Mouse (Mus musculus) liver, embryonic 15.5 days (tissue): ENCODE results near the gene Irf3. TPM values are rescaled to one million over a fixed set of nuclear protein-coding genes. Genes with fewer than 3 reads are reported as not detected.

ENCODE experiments used
- ATAC-seq: fragments of 200-750 bp; cut with Nextera tagmentation; 2 replicates; pipeline ENCODE4 v1.8.0; 2017; ENCODE audit warnings: moderate number of reproducible peaks, mild to moderate bottlenecking, moderate library complexity; ENCODE audit not compliant: insufficient read depth
- H3K27ac ChIP-seq: fragments of 300-500 bp; sonication (generic); replicated peaks from 2 replicates; pipeline ENCODE4 v1.5.1; 2015; ENCODE audit warnings: mild to moderate bottlenecking, inconsistent platforms
- H3K27me3 ChIP-seq: fragments of 300-500 bp; sonication (generic); 2 replicates; pipeline ENCODE4 v1.6.1; 2015; ENCODE audit warnings: mild to moderate bottlenecking, inconsistent platforms
- H3K36me3 ChIP-seq: fragments of 300-500 bp; sonication (generic); replicated peaks from 2 replicates; pipeline ENCODE4 v1.6.1; 2015; ENCODE audit warnings: moderate library complexity, mild to moderate bottlenecking, inconsistent platforms
- H3K4me1 ChIP-seq: fragments of 300-500 bp; sonication (generic); replicated peaks from 2 replicates; pipeline ENCODE4 v1.6.1; 2015; ENCODE audit warnings: inconsistent platforms
- H3K4me2 ChIP-seq: fragments of 300-500 bp; sonication (generic); 2 replicates; pipeline ENCODE4 v1.6.1; 2015; ENCODE audit warnings: moderate library complexity, mild to moderate bottlenecking, inconsistent platforms
- H3K4me3 ChIP-seq: fragments of 300-500 bp; sonication (generic); replicated peaks from 2 replicates; pipeline ENCODE4 v1.5.1; 2015; ENCODE audit warnings: mild to moderate bottlenecking, inconsistent platforms
- H3K9ac ChIP-seq: fragments of 300-500 bp; sonication (generic); 2 replicates; pipeline ENCODE4 v1.6.1; 2015; ENCODE audit warnings: moderate library complexity, mild to moderate bottlenecking, inconsistent platforms
- H3K9me3 ChIP-seq: fragments of 300-500 bp; sonication (generic); replicated peaks from 2 replicates; pipeline ENCODE4 v1.6.1; 2016; ENCODE audit warnings: inconsistent platforms
- WGBS: fragments of 180-500 bp; shearing (Covaris S2); methylation state at CpG from one replicate; pipeline ENCODE4 v1.1.7; 2015; ENCODE audit warnings: mixed read lengths; ENCODE audit not compliant: insufficient replicate concordance; 5-methylcytosine and 5-hydroxymethylcytosine counted together
- polyA plus RNA-seq: library from polyadenylated mRNA; unstranded; fragments of >200 nt; fragmentation: Nextera tagmentation; extraction: Ambion mirVana; gene quantifications from 2 replicates; pipeline ENCODE4 v1.2.1, GENCODE M21; 2015

The Irf3 gene
- polyA plus RNA-seq, 1 experiment from 2014 or later: 39.4 TPM

DNA sequence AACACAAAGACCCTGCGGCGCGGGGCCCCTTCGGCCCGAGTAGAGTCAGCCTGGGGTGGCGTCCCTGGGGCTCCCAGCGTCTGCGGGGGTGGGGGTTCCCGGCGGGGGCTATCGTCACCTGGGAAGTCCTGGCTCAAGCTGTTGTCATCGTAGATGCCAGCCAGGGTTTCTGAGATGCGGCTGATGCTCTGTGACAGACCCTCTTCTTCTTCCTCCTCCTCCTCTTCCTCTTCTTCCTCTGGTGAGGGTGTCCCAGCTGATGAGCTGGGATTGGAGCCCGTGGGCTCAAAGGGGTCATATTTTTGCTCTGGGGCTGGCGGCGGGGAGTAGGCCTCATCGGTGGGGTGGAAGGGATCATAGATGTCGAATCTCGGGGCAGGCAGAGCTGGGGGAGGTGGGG is 11.0 kb downstream of the Irf3 start:
- peaks cover 14% of the 10 kb centered on the region for H3K4me1 ChIP-seq
- H3K4me3 ChIP-seq: no peak overlapping the region
- no peak for ATAC-seq
- 87% methylated on average over 19 of the region's 19 CpGs for WGBS
- H3K27me3 ChIP-seq: no peaks in the 10 kb centered on the region
- no peak overlapping the region for H3K9ac ChIP-seq
- H3K9me3 ChIP-seq: no peaks in the 10 kb centered on the region
- H3K4me2 ChIP-seq: no peak overlapping the region
- no peak overlapping the region for H3K27ac ChIP-seq
- H3K36me3 ChIP-seq: peaks cover 97% of the 10 kb centered on the region

DNA sequence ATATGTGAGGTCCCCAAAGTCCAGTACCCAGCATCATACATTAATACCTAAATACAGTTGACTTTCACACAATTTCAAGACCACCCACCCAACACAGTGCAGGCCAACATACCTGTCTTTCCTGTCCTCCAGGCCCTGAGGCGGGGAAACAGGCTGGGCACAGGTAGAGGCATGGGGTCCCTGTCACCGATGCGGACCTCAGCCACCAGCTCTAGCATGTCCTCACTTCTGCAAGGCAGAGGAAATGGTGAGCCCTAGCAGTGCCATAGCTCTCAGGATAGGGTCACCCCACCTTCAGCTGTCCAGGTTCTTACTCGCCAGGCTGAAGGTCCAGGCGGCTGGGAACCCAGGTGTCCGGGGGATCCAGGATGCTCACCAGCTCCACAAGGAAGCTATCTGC is 14.6 kb downstream of the Irf3 start:
- no peaks in the 10 kb centered on the region for H3K27me3 ChIP-seq
- H3K4me1 ChIP-seq: peaks cover 38% of the 10 kb centered on the region
- no peak overlapping the region for H3K27ac ChIP-seq
- no peak for ATAC-seq
- peaks cover 65% of the 10 kb centered on the region for H3K36me3 ChIP-seq
- H3K9me3 ChIP-seq: no peaks in the 10 kb centered on the region
- no peak overlapping the region for H3K9ac ChIP-seq
- no peak overlapping the region for H3K4me2 ChIP-seq
- H3K4me3 ChIP-seq: no peak overlapping the region
- WGBS: 92% methylated on average over 6 of the region's 6 CpGs

DNA sequence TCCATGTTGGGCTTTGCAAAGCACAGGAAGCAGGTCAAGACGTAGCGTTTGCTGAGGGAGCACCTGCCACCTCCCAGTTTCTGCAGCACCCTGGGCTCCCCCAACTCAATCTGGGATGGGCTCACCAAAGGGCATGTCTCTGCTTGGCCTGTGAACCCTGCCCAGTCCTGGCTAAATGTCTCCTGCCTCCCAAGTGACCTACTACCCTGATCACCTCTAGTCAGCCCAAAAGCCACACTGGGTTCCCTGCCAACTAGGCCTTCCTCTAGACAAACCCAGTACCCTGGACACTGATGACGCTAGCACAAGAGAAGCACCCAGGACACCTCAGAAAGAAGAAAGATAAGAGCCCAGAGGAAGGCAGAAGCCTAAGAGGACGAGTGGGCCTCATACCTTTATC is 15.4 kb downstream of the Irf3 start:
- peaks cover 57% of the 10 kb centered on the region for H3K36me3 ChIP-seq
- H3K9me3 ChIP-seq: no peaks in the 10 kb centered on the region
- no peak overlapping the region; the same call in 1 of the 2 replicates for H3K9ac ChIP-seq
- peak overlapping the region; percentile 38; the same call in 1 of the 2 replicates for H3K27ac ChIP-seq
- H3K4me1 ChIP-seq: peaks cover 42% of the 10 kb centered on the region
- no peak overlapping the region for H3K4me3 ChIP-seq
- 56% methylated on average over 4 of the region's 4 CpGs for WGBS
- H3K4me2 ChIP-seq: peak overlapping the region; percentile 33
- ATAC-seq: no peak
- H3K27me3 ChIP-seq: no peaks in the 10 kb centered on the region

DNA sequence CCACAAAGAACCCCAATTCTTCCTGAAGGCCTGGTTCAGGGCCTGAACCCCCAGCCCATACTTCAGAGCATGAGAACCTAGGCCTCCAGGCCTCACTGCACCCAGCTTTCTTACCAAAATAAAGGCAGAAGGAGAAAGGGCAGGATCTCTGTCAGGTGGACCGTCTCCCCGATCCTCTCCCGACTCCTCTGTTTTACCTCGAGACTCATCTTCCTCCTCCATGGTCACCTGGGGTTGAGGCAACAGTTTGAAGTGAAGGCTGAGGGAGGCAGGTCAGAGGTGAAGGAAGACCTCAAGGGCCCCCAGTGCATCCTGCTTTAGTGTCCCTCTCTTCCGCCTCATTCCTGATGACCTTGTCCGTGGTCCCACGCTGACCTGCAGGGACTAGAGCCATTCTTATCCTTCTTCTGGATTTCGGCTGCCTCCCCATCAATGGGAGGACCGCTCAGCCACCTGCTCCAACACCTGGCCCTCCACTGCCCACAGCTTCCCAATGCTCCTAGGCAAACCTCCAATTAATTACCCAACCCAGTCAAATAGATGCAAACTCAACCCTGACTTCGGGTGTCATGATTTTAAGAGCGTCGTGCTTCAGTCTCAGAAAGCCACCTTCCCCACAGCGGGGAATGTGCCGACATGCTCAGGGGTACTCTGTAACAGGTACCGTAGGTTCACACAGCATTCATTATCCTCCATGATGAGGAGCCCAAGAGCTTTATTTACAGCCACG is 16.1 kb downstream of the Irf3 start:
- H3K4me2 ChIP-seq: peak overlapping the region; percentile 33
- H3K36me3 ChIP-seq: peaks cover 50% of the 10 kb centered on the region
- H3K9ac ChIP-seq: no peak overlapping the region; the same call in 1 of the 2 replicates
- no peak overlapping the region for H3K4me3 ChIP-seq
- H3K27ac ChIP-seq: peak overlapping the region; percentile 38
- H3K4me1 ChIP-seq: peaks cover 49% of the 10 kb centered on the region
- ATAC-seq: no peak
- H3K9me3 ChIP-seq: no peaks in the 10 kb centered on the region
- H3K27me3 ChIP-seq: peaks cover 7% of the 10 kb centered on the region
- 89% methylated on average over 16 of the region's 16 CpGs for whole genome bisulfite sequencing

DNA sequence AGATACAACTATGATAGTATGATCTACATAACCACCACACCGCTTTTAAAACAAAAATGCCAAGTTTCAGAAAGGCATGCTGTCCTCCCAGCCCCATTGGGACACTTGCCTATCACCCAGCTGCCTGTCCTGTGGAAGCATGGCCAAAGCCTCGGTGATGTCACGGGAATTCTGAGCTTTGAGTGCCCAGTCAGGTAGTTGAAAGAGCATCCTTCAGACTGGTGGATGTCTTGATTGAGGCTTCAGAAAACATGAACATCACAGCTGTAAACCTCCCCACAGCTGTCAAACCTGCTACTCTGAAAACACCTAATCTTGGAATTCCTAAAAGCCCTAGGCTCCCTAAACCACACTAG is 16.6 kb downstream of the Irf3 start:
- Histone ChIP-seq H3K4me3 (no peak overlapping the region), H3K4me2 (peak overlapping the region; percentile 94; the same call in 1 of the 2 replicates)

DNA sequence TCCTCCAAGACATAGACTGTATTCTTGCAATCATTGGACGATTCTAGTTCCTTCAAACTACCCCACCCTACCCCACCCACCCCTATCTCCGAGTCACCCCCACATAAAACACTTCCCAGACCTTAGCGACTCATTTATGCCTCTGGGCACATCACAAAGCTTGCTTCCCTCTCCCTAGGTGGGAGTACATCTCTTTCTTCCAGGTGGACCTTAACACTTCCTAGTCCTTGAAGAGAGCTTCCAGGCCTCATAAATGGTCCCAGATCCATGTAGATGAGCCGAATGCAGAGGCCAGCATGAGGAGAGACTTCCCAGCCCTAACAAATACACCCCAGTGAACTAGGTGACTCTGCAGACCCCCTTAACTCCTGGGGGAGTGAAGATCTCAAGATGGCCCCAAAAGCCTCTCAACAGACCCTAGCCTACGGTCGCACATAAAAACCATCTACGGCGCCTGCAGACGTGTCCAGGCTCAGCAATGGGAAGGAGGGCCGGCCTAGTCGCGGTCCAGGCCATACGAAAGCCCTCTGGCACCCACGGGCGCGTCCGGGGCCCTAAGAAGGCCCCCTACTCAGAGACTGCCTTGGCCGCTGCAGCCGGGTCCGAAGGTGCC is 18.0 kb downstream of the Irf3 start:
- Histone ChIP-seq H3K9ac (peak overlapping the region; percentile 97), H3K27ac (peak overlapping the region; percentile 98), H3K9me3 (no peaks in the 10 kb centered on the region), H3K27me3 (peaks cover 26% of the 10 kb centered on the region), H3K36me3 (peaks cover 30% of the 10 kb centered on the region), H3K4me1 (peaks cover 57% of the 10 kb centered on the region), H3K4me3 (peak overlapping the region; percentile 92), H3K4me2 (peak overlapping the region; percentile 94)
- ATAC-seq: no peak
- under 1% methylated on average over 20 of the region's 20 CpGs for WGBS

More for the DNA sequence above, 16.6 kb downstream of the Irf3 start:
- WGBS: 93% methylated on average over 3 of the region's 3 CpGs
- peaks cover 44% of the 10 kb centered on the region for H3K36me3 ChIP-seq
- H3K9ac ChIP-seq: 0 out of 2 replicates have a peak overlapping the region, but pooled peaks have one; percentile 1
- ATAC-seq: no peak
- peaks cover 12% of the 10 kb centered on the region for H3K27me3 ChIP-seq
- peaks cover 54% of the 10 kb centered on the region for H3K4me1 ChIP-seq
- no peaks in the 10 kb centered on the region for H3K9me3 ChIP-seq
- H3K27ac ChIP-seq: peak overlapping the region; percentile 98

DNA sequence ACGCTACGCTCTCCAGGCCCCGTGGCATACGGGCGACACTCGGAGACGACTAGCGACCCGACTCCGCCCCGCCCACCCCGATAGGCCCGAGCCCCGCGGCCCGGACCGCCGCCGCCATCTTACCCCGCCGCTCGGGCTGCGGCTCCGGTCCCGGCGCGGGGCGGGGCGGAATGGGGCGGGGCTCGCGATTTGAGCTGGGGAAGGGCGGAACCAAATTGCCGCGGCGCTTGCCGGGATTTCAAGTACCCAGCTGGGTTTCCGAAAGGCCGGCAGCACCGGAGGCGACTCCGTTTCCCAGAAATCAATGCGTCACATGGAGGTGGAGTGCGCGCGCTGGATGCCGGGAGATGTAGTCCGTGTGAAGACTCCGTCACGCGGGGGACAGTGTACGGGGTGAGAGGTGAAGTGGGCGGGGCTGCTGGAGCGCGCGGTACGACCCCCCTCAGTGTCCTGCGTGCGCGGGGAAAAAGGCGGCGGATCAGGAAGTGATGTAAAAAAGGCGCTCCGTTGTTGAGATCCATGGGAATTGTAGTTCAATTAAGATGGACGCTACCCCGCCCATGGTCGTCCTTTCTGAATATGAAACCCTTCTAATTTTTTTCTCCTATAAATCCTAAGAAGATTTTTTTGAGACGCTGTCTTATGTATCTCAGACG is 18.6 kb downstream of the Irf3 start, which contains the start of gene Scaf1:
Gene Scaf1 (minus strand): TSS at position 407 of the 656 bp plus-strand sequence.
- under 1% methylated on average over 69 of the region's 69 CpGs for WGBS
- peaks cover 57% of the 10 kb centered on the region for H3K4me1 ChIP-seq
- H3K9ac ChIP-seq: peak within 1 kb of the TSS; percentile 97
- peaks cover 32% of the 10 kb centered on the region for H3K27me3 ChIP-seq
- H3K4me3 ChIP-seq: peak within 1 kb of the TSS; percentile 92
- H3K27ac ChIP-seq: peak within 1 kb of the TSS; percentile 98
- peak within 1 kb of the TSS; percentile 94 for H3K4me2 ChIP-seq
- H3K9me3 ChIP-seq: no peaks in the 10 kb centered on the region
- ATAC-seq: peak; percentile 74
- peaks cover 26% of the 10 kb centered on the region for H3K36me3 ChIP-seq

DNA sequence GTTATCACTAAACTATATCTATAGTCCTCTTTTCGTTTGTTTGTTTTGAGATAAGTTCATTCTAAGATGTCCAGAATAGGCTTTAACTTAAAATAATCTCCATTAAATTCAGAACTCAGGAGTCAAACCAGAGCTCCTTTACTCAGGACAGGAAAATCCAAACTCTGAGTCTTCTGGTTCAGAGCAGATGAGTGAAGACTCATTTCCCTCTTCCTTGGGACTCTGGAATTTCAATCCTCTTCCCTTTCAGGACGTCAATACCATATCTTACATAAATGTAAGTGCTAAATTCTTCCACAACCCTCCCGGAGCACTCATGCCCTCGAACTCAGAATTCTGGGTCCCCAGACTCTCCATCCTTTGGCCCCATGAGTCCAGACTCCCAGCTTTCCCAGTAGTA is 19.3 kb downstream of the Irf3 start:
- Histone ChIP-seq H3K4me3 (peak overlapping the region; percentile 92), H3K9me3 (no peaks in the 10 kb centered on the region), H3K36me3 (peaks cover 19% of the 10 kb centered on the region), H3K27me3 (peaks cover 38% of the 10 kb centered on the region), H3K4me2 (peak overlapping the region; percentile 94), H3K9ac (peak overlapping the region; percentile 97), H3K27ac (peak overlapping the region; percentile 98), H3K4me1 (peaks cover 57% of the 10 kb centered on the region)
- no peak for ATAC-seq
- 2% methylated on average over 4 of the region's 4 CpGs for WGBS

DNA sequence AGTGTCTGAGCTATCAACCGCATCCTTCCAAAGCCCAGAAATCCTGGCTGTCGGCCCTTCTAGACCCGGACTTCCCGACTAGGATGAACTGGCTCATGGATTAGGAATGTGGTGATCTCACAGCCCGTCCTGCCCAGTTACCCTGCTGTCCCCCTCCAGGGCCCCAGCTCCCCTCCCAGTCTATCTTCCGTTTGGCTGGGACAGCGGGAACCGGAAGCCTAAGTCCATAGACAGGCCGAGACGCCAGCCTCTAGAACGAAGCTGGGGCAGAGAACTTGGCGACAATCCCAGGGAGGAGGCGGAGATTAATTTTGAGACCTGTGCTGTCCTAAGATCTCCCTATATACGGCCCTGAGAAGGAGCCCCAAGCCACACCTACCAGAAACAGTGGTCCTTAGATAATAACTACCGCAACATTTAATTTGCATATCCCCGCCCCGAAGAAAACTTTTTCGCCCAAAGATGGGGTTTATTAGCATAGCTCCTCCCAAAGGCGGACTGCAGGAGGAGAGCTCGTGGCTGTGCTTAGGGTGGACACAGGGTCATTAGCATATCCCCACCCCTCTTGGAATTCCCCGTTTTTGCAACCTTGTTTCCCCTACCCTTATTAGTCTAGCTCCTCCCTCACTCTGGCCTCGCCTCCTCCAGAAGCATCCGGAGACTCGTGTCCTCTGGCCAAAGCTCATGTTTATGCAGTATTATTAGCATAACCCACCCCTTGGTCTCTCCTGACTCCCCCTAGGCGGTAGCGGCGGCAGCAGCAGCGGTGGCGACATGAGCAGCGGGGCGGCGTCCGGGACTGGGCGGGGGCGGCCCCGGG is 20.0 kb downstream of the Irf3 start, which contains the start of gene Rras:
Gene Rras (plus strand): TSS at position 720 of the 820 bp plus-strand sequence.
- Histone ChIP-seq H3K9me3 (no peaks in the 10 kb centered on the region), H3K36me3 (peaks cover 12% of the 10 kb centered on the region), H3K4me3 (peak within 1 kb of the TSS; percentile 92), H3K9ac (peak within 1 kb of the TSS; percentile 97), H3K4me1 (peaks cover 55% of the 10 kb centered on the region), H3K27ac (peak within 1 kb of the TSS; percentile 98), H3K27me3 (peaks cover 39% of the 10 kb centered on the region), H3K4me2 (peak within 1 kb of the TSS; percentile 94)
- peak; percentile 84 for ATAC-seq
- under 1% methylated on average over 36 of the region's 36 CpGs for WGBS

DNA sequence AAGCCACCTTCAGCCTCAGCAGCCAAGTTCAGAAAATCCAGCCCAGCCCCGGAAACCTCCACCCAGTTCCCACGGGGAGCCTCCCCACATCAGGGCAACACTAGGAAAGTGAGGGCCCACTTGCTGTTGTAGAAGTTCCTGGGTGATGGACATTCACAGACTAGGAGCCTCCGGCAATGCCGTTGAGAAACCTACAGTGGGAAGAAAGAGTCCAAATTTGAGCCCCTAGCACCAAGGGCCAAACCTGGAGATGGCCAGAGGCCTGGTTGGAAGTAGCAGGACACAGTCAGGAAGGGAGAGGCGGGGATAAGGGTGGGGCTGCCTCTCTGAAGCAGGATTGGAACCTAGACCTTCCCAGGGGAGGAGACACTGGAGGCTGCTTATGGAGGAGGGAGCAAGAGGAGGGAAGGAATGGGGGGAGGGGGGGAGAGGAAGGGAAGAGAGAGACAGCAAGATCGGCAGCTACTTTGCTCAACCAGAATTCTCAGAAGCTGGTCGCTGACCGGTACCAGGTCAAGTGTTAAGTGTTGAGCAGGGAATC is 21.7 kb downstream of the Irf3 start:
- Histone ChIP-seq H3K27me3 (peaks cover 39% of the 10 kb centered on the region), H3K4me3 (no peak overlapping the region), H3K4me2 (peak overlapping the region; percentile 94), H3K27ac (peak overlapping the region; percentile 16; the same call in 1 of the 2 replicates), H3K9ac (no peak overlapping the region), H3K4me1 (peaks cover 40% of the 10 kb centered on the region), H3K9me3 (no peaks in the 10 kb centered on the region), H3K36me3 (no peaks in the 10 kb centered on the region)
- ATAC-seq: no peak
- 21% methylated on average over 8 of the region's 8 CpGs for WGBS
